Mouse (Mus musculus): Measurements from ENCODE around the gene Epb41l3. TPM values are rescaled to one million over a fixed set of nuclear protein-coding genes. Genes with fewer than 3 reads are reported as not detected.

Epb41l3 gene
- polyA plus RNA-seq, 1 experiment from 2014 or later, result 174 TPM

DNA sequence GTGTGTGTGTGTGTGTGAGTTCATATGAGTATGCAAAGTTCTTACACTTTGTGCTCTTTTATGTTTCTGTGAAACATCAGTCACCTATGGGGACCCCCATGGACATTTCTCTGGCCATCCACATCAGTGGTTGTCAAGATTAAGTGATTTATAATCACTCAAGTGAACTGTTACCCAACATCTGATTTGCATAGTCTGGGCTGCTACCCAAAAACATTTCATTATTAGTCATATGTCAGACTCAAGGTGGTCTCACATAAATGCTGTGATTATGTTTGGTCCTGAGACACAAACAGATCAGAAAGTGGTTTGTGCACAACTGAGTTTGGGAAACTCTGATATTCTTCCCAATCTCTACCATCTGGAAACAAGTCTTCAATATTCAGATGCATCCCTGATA lies 75.3 kb downstream of the Epb41l3 start:
- Histone ChIP-seq H3K4me1 (replicated peaks; ENCODE audit: control insufficient read depth, insufficient read depth, low read length) (no peaks in the 10 kb centered on the region), H3K9ac (ENCODE audit: low read depth, low read length) (no peak overlapping the region), H3K9me3 (ENCODE audit: control insufficient read depth) (no peaks in the 10 kb centered on the region), H3K36me3 (ENCODE audit: control insufficient read depth, insufficient read depth) (no peaks in the 10 kb centered on the region), H3K4me2 (replicated peaks; ENCODE audit: low read depth) (no peak overlapping the region), H3K27me3 (replicated peaks; ENCODE audit: control insufficient read depth, insufficient read depth, low read length) (no peaks in the 10 kb centered on the region), H3K27ac (ENCODE audit: low read depth, low read length) (no peak overlapping the region), H3K4me3 (ENCODE audit: low read depth, low read length) (no peak overlapping the region)
- ATAC-seq, result no peak
- no peak for TF ChIP-seq CTCF (IDR thresholded peaks at IDR 0.05; ENCODE audit: low read depth)

DNA sequence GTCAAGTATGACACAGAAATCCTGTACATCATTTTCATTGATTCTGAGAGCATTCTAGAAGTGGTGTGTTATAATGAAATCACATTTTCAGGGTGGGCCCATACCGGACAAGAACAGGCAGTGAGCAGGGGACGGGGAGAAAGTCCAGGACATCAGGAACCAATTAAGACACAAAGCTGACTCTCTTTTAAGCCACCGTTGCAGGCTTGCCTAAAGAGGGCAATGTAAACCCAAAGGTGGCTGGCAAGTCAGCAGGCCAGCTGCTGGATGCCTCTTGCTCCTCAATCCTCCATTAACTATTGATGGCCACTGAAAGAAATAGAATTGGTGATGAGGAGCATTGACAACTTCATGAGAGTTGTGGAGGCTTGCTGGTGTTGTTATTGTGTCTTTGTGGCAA lies 75.8 kb downstream of the Epb41l3 start:
- Histone ChIP-seq H3K4me1 (replicated peaks; ENCODE audit: control insufficient read depth, insufficient read depth, low read length) (no peaks in the 10 kb centered on the region), H3K9ac (ENCODE audit: low read depth, low read length) (no peak overlapping the region), H3K4me2 (replicated peaks; ENCODE audit: low read depth) (no peak overlapping the region), H3K4me3 (ENCODE audit: low read depth, low read length) (no peak overlapping the region), H3K27ac (ENCODE audit: low read depth, low read length) (no peak overlapping the region), H3K27me3 (replicated peaks; ENCODE audit: control insufficient read depth, insufficient read depth, low read length) (no peaks in the 10 kb centered on the region), H3K9me3 (ENCODE audit: control insufficient read depth) (no peaks in the 10 kb centered on the region), H3K36me3 (ENCODE audit: control insufficient read depth, insufficient read depth) (no peaks in the 10 kb centered on the region)
- WGBS, result 32% methylated on average over 3 of the region's 3 CpGs
- no peak for ATAC-seq
- TF ChIP-seq CTCF (IDR thresholded peaks at IDR 0.05; ENCODE audit: low read depth), result peak; percentile 40

DNA sequence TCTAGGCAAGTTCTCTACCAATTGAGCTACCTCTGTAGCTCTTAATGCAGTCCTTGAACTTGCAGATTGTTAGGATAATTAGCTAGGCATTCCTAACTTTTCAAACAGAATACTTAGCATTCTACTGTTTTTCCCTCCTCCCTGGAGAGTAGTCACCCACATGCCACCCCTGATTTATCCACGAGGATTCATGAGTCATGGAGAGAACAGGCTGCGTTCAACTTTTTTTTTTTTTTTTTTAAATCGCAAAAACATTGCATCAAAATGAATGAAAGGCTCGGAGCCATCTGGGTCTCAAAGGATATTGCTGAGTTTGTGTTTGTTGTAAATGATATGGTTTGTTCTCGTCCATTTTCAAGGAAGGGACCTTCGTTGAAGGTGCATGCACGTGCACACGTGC lies 79.6 kb downstream of the Epb41l3 start:
- ATAC-seq, result no peak
- Histone ChIP-seq H3K27me3 (replicated peaks; ENCODE audit: control insufficient read depth, insufficient read depth, low read length) (no peaks in the 10 kb centered on the region), H3K9me3 (ENCODE audit: control insufficient read depth) (no peaks in the 10 kb centered on the region), H3K36me3 (ENCODE audit: control insufficient read depth, insufficient read depth) (no peaks in the 10 kb centered on the region), H3K4me3 (ENCODE audit: low read depth, low read length) (no peak overlapping the region), H3K4me2 (replicated peaks; ENCODE audit: low read depth) (no peak overlapping the region; the same call in 1 of the 2 replicates), H3K9ac (ENCODE audit: low read depth, low read length) (no peak overlapping the region), H3K27ac (ENCODE audit: low read depth, low read length) (no peak overlapping the region), H3K4me1 (replicated peaks; ENCODE audit: control insufficient read depth, insufficient read depth, low read length) (no peaks in the 10 kb centered on the region)
- WGBS, result 79% methylated on average over 8 of the region's 8 CpGs
- TF ChIP-seq CTCF (IDR thresholded peaks at IDR 0.05; ENCODE audit: low read depth), result no peak

DNA sequence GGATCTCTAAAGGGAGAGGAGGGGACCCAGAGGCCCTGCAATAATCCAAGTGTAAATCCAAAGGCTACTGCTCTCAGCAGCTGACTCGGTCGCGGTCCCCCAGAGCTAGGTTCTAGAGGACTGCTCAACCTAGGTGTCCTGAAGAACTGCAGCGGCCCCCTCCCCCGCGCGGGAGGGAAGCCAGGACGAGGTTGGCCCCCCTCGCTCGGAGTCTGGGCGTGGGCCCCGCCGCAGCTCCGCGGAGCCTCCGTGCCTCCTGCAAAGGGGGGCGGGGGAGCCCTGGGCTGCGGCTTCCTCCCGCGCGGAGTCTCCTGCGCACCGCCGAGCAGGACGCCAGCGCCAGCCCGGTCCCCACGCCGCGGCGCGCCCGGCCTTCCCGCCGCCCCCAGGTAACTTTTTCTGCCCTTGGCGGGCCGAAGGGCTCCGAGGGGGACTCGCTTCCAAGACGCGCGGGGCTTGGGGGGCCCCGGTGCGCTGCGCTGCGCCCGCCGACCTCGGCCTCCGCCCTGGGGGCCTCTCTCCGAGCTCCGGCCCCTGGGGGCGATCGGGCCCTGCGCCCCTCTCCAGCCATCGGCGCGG lies 81.1 kb downstream of the Epb41l3 start:
- H3K27me3 ChIP-seq (replicated peaks; ENCODE audit: control insufficient read depth, insufficient read depth, low read length), result no peaks in the 10 kb centered on the region
- peak overlapping the region; percentile 76 for H3K4me3 ChIP-seq (ENCODE audit: low read depth, low read length)
- WGBS, result under 1% methylated on average over 58 of the region's 58 CpGs
- H3K27ac ChIP-seq (ENCODE audit: low read depth, low read length), result no peak overlapping the region
- H3K9ac ChIP-seq (ENCODE audit: low read depth, low read length), result peak overlapping the region; percentile 74
- H3K4me2 ChIP-seq (replicated peaks; ENCODE audit: low read depth), result peak overlapping the region; percentile 100
- H3K36me3 ChIP-seq (ENCODE audit: control insufficient read depth, insufficient read depth), result no peaks in the 10 kb centered on the region
- no peaks in the 10 kb centered on the region for H3K9me3 ChIP-seq (ENCODE audit: control insufficient read depth)
- ATAC-seq, result peak; percentile 69
- TF ChIP-seq CTCF (IDR thresholded peaks at IDR 0.05; ENCODE audit: low read depth), result no peak
- H3K4me1 ChIP-seq (replicated peaks; ENCODE audit: control insufficient read depth, insufficient read depth, low read length), result no peaks in the 10 kb centered on the region

DNA sequence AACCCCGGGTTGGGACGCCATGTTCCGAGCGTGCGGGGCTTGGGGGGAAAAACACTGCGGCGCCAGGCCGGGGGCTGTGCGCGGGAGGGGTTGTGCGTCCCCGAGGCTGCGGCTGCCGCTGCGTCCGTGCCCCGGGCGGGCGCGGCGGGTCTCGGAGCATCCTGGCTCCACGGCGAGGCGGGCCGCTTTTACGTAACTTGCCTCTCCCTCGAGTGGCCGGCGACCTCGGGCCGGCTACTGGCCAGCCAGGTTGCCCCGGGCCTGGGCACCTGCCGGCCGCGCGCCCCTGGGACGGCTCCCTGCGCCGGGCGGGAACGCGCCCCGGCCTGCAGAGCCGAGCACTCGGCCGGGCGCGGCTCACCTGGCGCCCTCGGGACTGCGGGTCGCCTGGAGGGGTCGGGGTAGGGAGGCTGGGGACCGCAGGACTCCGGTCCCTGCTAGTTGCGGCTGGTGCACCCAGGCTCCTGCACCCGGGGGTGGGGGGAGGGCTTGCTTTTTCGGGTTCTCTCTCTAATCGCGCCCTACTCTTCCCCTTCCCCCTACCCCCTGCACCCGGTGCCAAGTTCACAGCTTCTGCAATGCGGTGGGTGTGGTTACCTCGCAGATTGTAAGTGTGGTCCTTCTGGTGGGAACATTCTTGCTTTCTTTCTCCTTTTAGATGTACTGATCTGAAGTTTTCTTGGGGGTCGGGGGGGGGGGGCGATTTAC lies 81.8 kb downstream of the Epb41l3 start:
- Histone ChIP-seq H3K4me2 (replicated peaks; ENCODE audit: low read depth) (peak overlapping the region; percentile 100), H3K4me3 (ENCODE audit: low read depth, low read length) (peak overlapping the region; percentile 76), H3K9me3 (ENCODE audit: control insufficient read depth) (no peaks in the 10 kb centered on the region), H3K27ac (ENCODE audit: low read depth, low read length) (no peak overlapping the region), H3K36me3 (ENCODE audit: control insufficient read depth, insufficient read depth) (no peaks in the 10 kb centered on the region), H3K27me3 (replicated peaks; ENCODE audit: control insufficient read depth, insufficient read depth, low read length) (no peaks in the 10 kb centered on the region), H3K4me1 (replicated peaks; ENCODE audit: control insufficient read depth, insufficient read depth, low read length) (no peaks in the 10 kb centered on the region), H3K9ac (ENCODE audit: low read depth, low read length) (peak overlapping the region; percentile 74)
- 1% methylated on average over 56 of the region's 66 CpGs for WGBS
- TF ChIP-seq CTCF (IDR thresholded peaks at IDR 0.05; ENCODE audit: low read depth), result no peak
- ATAC-seq, result peak; percentile 44

DNA sequence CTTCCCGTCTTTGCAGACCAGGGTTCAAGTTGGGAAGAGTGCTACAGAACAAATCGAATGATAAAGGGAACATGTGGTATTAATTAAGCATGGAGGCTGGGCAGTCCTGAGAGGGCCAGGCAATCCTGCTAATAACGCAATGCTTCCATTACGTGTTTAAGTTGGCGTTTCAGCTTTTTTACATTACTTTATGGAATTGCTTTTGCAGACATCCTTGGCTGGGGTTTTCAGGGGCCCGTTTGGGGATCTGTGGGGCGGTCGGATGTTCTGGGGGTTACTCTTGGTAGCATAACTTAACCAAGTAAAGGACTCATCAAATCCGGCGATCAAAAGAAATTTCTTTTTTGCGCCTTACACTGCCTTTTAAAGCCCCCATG lies 82.3 kb downstream of the Epb41l3 start:
- Histone ChIP-seq H3K4me1 (replicated peaks; ENCODE audit: control insufficient read depth, insufficient read depth, low read length) (no peaks in the 10 kb centered on the region), H3K9ac (ENCODE audit: low read depth, low read length) (no peak overlapping the region), H3K9me3 (ENCODE audit: control insufficient read depth) (no peaks in the 10 kb centered on the region), H3K27me3 (replicated peaks; ENCODE audit: control insufficient read depth, insufficient read depth, low read length) (no peaks in the 10 kb centered on the region), H3K4me3 (ENCODE audit: low read depth, low read length) (peak overlapping the region; percentile 76), H3K36me3 (ENCODE audit: control insufficient read depth, insufficient read depth) (no peaks in the 10 kb centered on the region), H3K4me2 (replicated peaks; ENCODE audit: low read depth) (peak overlapping the region; percentile 100), H3K27ac (ENCODE audit: low read depth, low read length) (no peak overlapping the region)
- TF ChIP-seq CTCF (IDR thresholded peaks at IDR 0.05; ENCODE audit: low read depth), result no peak
- no peak for ATAC-seq
- 24% methylated on average over 11 of the region's 11 CpGs for WGBS
